Mouse (Mus musculus): ENCODE data around the gene Nxph4. TPM values are rescaled to one million over a fixed set of nuclear protein-coding genes. Genes with fewer than 3 reads are reported as not detected.
A peak's percentile ranks its signal among the peaks of the same experiment; 100 is the strongest.

The Nxph4 gene
- polyA plus RNA-seq, 1 experiment from 2014 or later = 109 TPM

DNA sequence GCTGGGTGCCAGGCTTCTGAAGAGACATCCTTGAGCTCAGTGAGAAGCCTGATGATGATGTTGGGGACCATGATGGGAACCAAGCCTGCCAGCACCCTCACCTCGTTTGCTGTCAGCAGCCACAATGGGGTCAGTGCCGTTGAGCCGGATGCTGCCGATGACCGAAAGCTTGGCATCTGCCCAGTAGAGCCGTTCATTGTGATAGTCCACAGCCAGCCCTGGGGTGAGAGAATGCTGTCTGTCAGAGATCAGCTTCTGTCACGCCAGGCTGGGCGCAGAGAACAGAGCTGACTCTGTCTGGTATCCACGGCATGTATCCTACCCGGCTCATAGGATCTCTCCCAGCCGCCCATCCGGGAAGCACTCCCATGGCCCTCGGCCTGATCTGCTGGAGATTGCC, 7.7 kb upstream of the Nxph4 start:
- no peak overlapping the region for H3K4me2 ChIP-seq (replicated peaks)
- peak; percentile 9; the same call in 1 of the 2 replicates for ATAC-seq (ENCODE audit: low FRiP score)
- no peak overlapping the region for H3K9ac ChIP-seq
- H3K4me1 ChIP-seq = peaks cover 12% of the 10 kb centered on the region; the same call in 1 of the 2 replicates
- H3K9me3 ChIP-seq (replicated peaks) = no peaks in the 10 kb centered on the region
- 0 out of 2 replicates have a peak, but pooled peaks cover 3% of the 10 kb centered on the region for H3K27me3 ChIP-seq
- H3K4me3 ChIP-seq = no peak overlapping the region
- peak overlapping the region; percentile 49; the same call in 1 of the 2 replicates for H3K27ac ChIP-seq
- 69% methylated on average over 13 of the region's 13 CpGs for WGBS
- peaks cover 85% of the 10 kb centered on the region for H3K36me3 ChIP-seq

DNA sequence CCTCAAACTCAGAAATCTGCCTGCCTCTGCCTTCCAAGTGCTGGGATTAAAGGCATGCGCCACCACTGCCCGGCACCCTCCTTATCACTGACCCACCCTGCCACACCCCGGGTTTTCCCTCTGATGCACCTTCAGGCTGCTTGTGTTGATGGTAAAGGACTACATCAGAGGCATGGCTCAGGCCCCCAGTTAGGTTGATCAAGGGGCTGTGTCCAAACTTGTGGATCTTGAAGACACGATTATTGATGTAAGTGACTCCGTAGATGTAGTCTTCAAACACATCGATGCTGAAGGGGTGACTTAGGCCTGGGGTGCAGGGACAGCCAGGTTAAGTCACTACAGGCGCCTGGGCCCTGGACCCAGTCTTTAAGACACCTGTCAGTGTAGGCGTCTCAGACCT, 7.2 kb upstream of the Nxph4 start:
- Histone ChIP-seq H3K4me1 (peaks cover 17% of the 10 kb centered on the region), H3K9me3 (replicated peaks) (no peaks in the 10 kb centered on the region), H3K4me2 (replicated peaks) (no peak overlapping the region), H3K36me3 (peaks cover 79% of the 10 kb centered on the region), H3K4me3 (no peak overlapping the region), H3K27ac (no peak overlapping the region), H3K27me3 (peaks cover 6% of the 10 kb centered on the region; the same call in 1 of the 2 replicates), H3K9ac (no peak overlapping the region)
- no peak for ATAC-seq (ENCODE audit: low FRiP score)
- WGBS = 96% methylated on average over 8 of the region's 8 CpGs

DNA sequence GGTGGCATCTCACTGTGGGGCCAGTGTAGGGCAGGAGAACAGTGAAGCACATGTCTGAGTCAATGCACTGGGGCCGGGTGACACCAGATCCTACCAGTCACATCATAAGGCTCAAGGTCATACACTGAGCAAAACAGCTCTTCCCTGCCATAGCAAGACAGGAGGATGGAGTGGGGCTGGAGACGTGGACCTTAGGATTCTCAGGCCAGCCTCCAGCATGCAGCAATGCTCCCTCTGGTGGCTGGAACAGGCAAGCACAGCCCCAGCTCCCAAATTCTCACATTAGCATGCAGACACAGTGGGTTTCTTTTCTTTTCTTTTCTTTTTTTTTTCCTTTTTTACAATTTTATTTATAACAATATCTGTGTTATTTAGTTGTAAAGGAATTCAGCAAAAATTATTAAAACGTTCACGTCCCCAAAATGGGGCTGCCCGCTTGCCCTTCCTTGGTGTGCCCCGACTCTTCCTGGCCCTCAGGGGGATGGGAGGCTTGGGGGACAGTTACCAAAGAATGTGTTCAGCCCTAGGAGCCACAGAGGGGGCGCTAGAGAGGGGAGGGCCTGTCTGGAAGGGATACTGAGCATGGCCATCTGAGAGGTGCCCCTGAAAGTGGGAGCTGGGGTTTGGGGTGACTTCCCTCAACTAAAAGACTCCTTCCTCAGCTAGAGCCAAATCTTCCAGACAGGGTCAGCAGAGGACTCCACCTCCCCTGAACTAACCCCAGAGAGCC, 3.7 kb upstream of the Nxph4 start:
- Histone ChIP-seq H3K27me3 (peaks cover 41% of the 10 kb centered on the region), H3K36me3 (peaks cover 45% of the 10 kb centered on the region), H3K4me1 (peaks cover 49% of the 10 kb centered on the region), H3K4me2 (replicated peaks) (no peak overlapping the region), H3K4me3 (no peak overlapping the region), H3K27ac (peak overlapping the region; percentile 58), H3K9ac (no peak overlapping the region), H3K9me3 (replicated peaks) (no peaks in the 10 kb centered on the region)
- ATAC-seq (ENCODE audit: low FRiP score) = peak; percentile 39
- WGBS = 26% methylated on average over 7 of the region's 7 CpGs

DNA sequence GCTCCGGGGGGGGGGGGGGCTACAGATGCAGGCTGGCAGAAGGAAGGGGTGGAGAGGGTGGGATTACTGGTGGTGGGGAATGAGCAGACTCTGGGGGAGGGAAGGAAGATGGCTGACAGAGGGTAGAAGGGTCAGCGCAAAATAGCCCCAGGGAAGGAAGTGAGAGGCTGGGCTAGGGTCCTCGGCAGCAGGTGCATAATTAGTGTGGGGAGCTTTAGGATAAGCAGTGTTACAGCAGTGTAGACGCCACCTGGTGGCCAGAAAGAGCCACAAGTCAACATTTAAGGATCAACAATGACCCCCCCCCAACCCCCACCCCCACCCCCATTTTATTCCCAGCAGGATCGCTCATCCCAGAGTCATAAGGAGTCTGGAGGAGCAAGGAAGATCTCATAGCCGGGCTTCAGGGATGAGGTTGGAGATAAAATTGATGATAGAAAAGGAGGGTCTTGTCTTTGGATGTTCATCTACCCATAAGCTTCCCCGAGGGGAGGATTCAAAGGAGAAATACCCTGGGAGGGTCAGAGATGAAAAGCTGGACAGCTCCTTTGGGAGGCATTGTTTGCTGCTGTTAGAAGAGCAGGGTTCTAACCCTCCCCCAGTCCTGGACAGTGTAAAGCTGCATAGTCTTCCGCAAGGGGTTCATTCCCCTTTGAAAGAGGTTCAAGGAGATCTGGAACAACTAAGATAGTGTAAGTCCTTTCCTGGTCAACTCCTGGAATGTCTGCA, 2.4 kb upstream of the Nxph4 start:
- Histone ChIP-seq H3K9me3 (replicated peaks) (no peaks in the 10 kb centered on the region), H3K27me3 (peaks cover 53% of the 10 kb centered on the region), H3K9ac (no peak overlapping the region), H3K4me2 (replicated peaks) (0 out of 2 replicates have a peak overlapping the region, but pooled peaks have one; percentile 11), H3K4me3 (no peak overlapping the region), H3K27ac (peak overlapping the region; percentile 88), H3K36me3 (peaks cover 32% of the 10 kb centered on the region), H3K4me1 (peaks cover 54% of the 10 kb centered on the region)
- WGBS = 11% methylated on average over 8 of the region's 8 CpGs
- ATAC-seq (ENCODE audit: low FRiP score) = peak; percentile 51; the same call in 1 of the 2 replicates

DNA sequence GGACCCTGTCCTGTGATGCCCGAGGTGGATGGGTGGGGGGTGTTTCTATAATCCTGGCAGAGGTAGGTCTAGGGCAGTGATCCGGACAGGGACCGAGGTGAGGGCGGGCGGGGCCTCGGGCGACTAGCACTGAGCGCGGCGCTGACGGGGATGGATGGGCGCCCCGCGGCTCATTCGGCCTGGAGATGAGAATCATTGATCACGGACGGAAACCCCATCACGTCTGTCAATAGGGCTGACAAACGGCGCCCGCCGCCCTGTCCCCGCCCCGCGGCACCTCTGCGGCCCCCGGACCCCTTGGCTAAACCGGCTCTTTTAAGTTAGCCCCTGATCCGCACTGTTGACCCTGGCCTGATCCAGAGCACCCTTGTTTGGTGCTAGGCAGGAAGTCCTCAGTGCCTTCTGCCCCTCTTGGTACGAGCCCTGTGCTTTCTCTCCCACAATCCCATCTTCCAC, 598 bp upstream of the Nxph4 start:
- peak overlapping the region; percentile 82 for H3K4me2 ChIP-seq (replicated peaks)
- H3K27ac ChIP-seq = peak overlapping the region; percentile 88
- H3K4me3 ChIP-seq = peak overlapping the region; percentile 57
- under 1% methylated on average over 21 of the region's 30 CpGs for WGBS
- H3K9me3 ChIP-seq (replicated peaks) = no peaks in the 10 kb centered on the region
- peaks cover 71% of the 10 kb centered on the region for H3K27me3 ChIP-seq
- peaks cover 14% of the 10 kb centered on the region for H3K36me3 ChIP-seq
- peak; percentile 35 for ATAC-seq (ENCODE audit: low FRiP score)
- peaks cover 72% of the 10 kb centered on the region for H3K4me1 ChIP-seq
- H3K9ac ChIP-seq = peak overlapping the region; percentile 81; the same call in 1 of the 2 replicates

DNA sequence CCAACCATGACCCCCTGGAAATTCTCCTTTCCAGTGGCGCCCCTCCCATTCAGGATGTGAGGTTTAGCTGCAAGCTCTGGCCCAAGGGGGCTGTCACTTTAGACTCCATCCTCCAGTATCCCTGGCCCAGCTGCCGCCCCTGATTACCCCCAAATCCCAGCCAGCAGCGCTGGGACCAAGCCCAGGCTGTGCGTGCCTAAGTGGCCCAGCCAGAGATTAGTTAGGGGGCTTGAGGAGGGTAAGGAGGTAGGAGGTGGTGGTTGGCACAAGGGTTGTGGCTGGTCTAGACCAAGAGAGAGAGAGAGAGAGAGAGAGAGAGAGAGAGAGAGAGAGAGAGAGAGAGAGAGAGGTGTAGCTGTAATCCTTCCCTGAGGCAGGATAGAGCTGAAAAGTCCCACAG, 2.8 kb downstream of the Nxph4 start:
- H3K4me2 ChIP-seq (replicated peaks) = peak overlapping the region; percentile 82
- no peaks in the 10 kb centered on the region for H3K36me3 ChIP-seq
- no peaks in the 10 kb centered on the region for H3K9me3 ChIP-seq (replicated peaks)
- ATAC-seq (ENCODE audit: low FRiP score) = no peak
- peaks cover 100% of the 10 kb centered on the region for H3K27me3 ChIP-seq
- H3K27ac ChIP-seq = peak overlapping the region; percentile 88
- peaks cover 95% of the 10 kb centered on the region for H3K4me1 ChIP-seq
- 0% methylated on average over 4 of the region's 4 CpGs for WGBS
- peak overlapping the region; percentile 57 for H3K4me3 ChIP-seq
- peak overlapping the region; percentile 62; the same call in 1 of the 2 replicates for H3K9ac ChIP-seq

DNA sequence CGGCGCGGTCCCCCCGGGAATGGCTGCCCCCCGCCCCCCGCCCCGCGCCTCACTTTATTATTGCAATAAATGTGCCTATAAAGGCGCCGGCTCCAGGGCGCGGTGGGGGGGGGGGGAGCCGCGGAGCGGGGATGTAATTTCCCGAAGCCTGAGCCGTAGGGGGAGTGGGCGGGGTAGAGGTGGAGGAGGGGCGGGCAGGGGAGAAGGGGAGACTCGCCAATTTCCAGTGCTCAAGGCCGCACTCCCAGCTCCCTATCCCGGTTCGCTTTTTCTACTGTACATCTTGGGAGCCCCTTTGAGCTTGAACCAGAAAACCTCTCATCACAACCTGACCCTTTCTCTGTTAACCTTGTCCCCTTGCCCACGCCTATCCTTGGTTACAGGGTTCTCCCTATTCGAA, 3.4 kb downstream of the Nxph4 start:
- Histone ChIP-seq H3K36me3 (no peaks in the 10 kb centered on the region), H3K4me1 (peaks cover 95% of the 10 kb centered on the region), H3K27ac (peak overlapping the region; percentile 88), H3K27me3 (peaks cover 100% of the 10 kb centered on the region), H3K9me3 (replicated peaks) (no peaks in the 10 kb centered on the region), H3K9ac (peak overlapping the region; percentile 62), H3K4me3 (peak overlapping the region; percentile 57), H3K4me2 (replicated peaks) (peak overlapping the region; percentile 82)
- WGBS = 1% methylated on average over 18 of the region's 25 CpGs
- ATAC-seq (ENCODE audit: low FRiP score) = 0 out of 2 replicates have a peak, but pooled peaks have one; percentile 15

DNA sequence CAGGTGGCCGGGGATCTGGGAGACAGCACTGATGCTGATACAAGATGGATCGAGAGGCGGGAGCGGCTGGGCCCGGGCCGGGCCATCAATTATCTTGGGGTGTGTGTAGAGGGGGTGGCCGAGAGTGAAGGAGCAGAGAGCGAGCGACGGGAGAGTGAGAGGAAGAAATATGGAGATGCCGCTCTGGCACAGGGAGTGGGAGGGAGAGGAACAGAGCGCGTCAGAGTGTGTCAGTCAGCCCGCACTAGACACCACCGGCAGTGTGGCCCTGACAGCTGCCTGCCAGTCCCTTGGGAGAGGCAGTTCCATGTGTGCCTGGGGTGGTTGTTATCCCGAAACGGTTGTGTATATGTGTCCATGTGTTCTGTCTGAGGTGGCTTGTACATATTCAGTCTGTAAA, 6.9 kb downstream of the Nxph4 start:
- H3K9me3 ChIP-seq (replicated peaks) = no peaks in the 10 kb centered on the region
- no peaks in the 10 kb centered on the region for H3K36me3 ChIP-seq
- peaks cover 82% of the 10 kb centered on the region for H3K4me1 ChIP-seq
- peak overlapping the region; percentile 57 for H3K4me3 ChIP-seq
- H3K9ac ChIP-seq = peak overlapping the region; percentile 50
- peaks cover 92% of the 10 kb centered on the region for H3K27me3 ChIP-seq
- 2% methylated on average over 17 of the region's 17 CpGs for WGBS
- H3K27ac ChIP-seq = peak overlapping the region; percentile 88
- ATAC-seq (ENCODE audit: low FRiP score) = peak; percentile 46
- H3K4me2 ChIP-seq (replicated peaks) = peak overlapping the region; percentile 82

DNA sequence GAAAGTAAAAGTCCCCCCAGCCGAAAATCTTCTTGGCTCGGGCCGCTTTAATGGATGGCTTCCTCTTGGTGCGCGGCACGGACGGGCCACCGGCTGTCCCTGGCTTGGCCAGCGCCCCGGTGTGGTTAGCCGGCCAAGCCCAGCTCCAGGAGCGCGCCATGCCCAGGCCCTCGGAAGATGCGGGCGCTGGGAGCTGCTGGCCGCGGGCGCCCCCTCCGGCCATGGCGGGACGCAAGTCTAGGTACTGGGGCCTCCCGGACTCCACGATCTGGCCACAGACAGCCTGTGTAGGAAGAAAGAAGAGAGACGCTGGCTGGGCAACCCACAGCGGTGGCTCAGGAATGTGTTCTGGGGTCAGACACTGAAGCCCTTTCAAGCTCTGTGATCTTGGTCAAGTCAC, 7.7 kb downstream of the Nxph4 start:
- Histone ChIP-seq H3K36me3 (no peaks in the 10 kb centered on the region), H3K9ac (peak overlapping the region; percentile 50), H3K27ac (peak overlapping the region; percentile 88), H3K4me1 (peaks cover 78% of the 10 kb centered on the region), H3K9me3 (replicated peaks) (no peaks in the 10 kb centered on the region), H3K4me3 (peak overlapping the region; percentile 57), H3K27me3 (peaks cover 84% of the 10 kb centered on the region), H3K4me2 (replicated peaks) (peak overlapping the region; percentile 82)
- WGBS = under 1% methylated on average over 26 of the region's 26 CpGs
- no peak for ATAC-seq (ENCODE audit: low FRiP score)

DNA sequence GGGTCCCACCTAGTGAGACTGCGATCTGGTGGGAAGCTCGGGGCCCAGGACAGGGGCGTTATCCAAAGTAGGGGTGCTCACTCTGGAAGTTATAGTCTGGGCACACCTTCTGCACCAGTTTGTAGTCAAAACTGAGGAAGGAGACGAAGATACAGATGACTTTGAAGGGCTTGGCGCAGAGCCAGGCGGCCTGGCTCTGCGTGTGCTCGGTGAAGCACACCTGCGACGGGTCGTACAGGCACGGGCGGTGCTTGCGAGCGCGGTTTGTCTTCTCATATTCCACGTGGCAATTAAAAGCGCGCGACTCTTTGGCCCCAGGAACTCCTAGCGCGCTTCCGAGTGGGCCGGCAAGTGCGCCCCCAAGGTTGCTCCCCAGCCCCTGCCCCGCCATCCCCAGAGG, 8.3 kb downstream of the Nxph4 start:
- Histone ChIP-seq H3K27me3 (peaks cover 77% of the 10 kb centered on the region), H3K4me1 (peaks cover 77% of the 10 kb centered on the region), H3K4me2 (replicated peaks) (peak overlapping the region; percentile 82), H3K27ac (peak overlapping the region; percentile 88; the same call in 1 of the 2 replicates), H3K9me3 (replicated peaks) (no peaks in the 10 kb centered on the region), H3K9ac (peak overlapping the region; percentile 50), H3K36me3 (no peaks in the 10 kb centered on the region), H3K4me3 (peak overlapping the region; percentile 57)
- no peak for ATAC-seq (ENCODE audit: low FRiP score)
- WGBS = 3% methylated on average over 26 of the region's 26 CpGs

DNA sequence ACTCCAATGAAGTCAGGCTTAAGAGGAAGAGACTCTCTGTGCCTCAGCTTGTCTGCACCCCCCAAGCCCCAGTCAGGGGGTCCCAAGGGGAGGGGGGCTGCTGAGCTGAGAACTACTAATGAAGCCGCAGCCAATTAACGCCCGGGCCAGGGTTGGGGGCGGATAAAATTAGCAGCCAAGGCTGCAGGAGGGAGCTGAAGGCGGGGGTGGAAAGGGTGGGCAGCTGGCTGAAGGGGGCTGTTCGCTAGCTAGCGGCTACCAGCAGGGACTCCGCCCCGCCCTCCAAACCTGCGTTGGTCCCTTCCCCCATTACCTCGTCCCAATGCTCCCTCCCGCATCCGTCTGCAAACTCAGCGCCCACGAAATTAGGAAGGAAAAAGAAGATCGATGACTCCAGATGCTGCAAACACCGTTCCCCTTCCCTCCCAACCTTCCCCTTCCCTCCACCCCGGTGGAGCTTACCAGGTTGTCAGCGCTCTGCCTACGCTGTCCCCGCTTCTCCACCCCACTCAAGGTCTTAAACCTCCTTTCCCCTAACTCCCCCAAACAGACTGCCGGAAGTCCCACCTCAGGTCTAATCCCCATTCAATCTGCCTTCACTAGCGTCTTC, 9.6 kb downstream of the Nxph4 start:
- ATAC-seq (ENCODE audit: low FRiP score) = 0 out of 2 replicates have a peak, but pooled peaks have one; percentile 11

More for the DNA sequence above, 9.6 kb downstream of the Nxph4 start:
- Histone ChIP-seq H3K4me1 (peaks cover 73% of the 10 kb centered on the region), H3K27ac (peak overlapping the region; percentile 60), H3K4me3 (no peak overlapping the region), H3K36me3 (0 out of 2 replicates have a peak, but pooled peaks cover 3% of the 10 kb centered on the region), H3K4me2 (replicated peaks) (peak overlapping the region; percentile 82), H3K9ac (0 out of 2 replicates have a peak overlapping the region, but pooled peaks have one; percentile 6), H3K9me3 (replicated peaks) (no peaks in the 10 kb centered on the region), H3K27me3 (peaks cover 64% of the 10 kb centered on the region)
- 3% methylated on average over 23 of the region's 23 CpGs for WGBS
